Mouse (Mus musculus) megakaryocyte-erythroid progenitor cell, adult 5-6 weeks (primary cell): ENCODE measurements around the gene Romo1. TPM values are rescaled to one million over a fixed set of nuclear protein-coding genes. Genes with fewer than 3 reads are reported as not detected.
A peak's percentile ranks its signal among the peaks of the same experiment; 100 is the strongest.
"Not testable (repeated sequence)": the region's sequence is repeated elsewhere in the genome, so short reads cannot be mapped to it uniquely, and the experiment has no call there.

Source experiments
- ATAC-seq: replicated peaks from 2 replicates; pipeline ENCODE4 v1.8.0; 2016; ENCODE audit warnings: mild to moderate bottlenecking, inconsistent platforms; ENCODE audit not compliant: severe bottlenecking, poor library complexity, low FRiP score, low TSS enrichment
- total RNA-seq, 2 experiments: library from RNA; stranded (forward) in 1 of 2; stranded (reverse) in 1 of 2; fragments of 200-1000, 215-1000 nt in 1 of 2; fragments of >200 nt in 1 of 2; fragmentation: Nextera tagmentation in 1 of 2; gene quantifications; 2 replicates each; pipeline ENCODE4 v1.2.3; 2014 to 2017

Romo1 gene
- total RNA-seq, 2 experiments from 2014 or later, result 12.3 to 326 TPM

DNA sequence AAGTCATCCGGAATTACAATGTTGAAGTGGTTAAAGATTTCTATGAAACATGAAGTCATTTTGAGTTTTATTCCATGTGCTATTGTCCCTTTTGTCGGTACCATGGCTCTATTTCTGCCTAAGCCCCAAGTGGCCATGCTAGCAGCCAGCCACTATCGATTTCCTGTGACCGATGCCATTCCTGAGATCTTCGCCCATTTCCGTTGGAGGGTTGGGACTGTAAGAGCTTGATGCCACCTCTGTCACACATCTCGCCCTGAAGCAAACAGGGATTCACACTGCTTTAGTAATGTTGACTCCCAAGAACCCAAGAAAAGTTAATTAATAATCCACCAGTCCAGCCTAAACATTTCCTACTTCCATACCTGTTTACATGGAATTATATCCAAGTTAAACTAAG lies 33.8 kb downstream of the Romo1 start:
- no peak for ATAC-seq

DNA sequence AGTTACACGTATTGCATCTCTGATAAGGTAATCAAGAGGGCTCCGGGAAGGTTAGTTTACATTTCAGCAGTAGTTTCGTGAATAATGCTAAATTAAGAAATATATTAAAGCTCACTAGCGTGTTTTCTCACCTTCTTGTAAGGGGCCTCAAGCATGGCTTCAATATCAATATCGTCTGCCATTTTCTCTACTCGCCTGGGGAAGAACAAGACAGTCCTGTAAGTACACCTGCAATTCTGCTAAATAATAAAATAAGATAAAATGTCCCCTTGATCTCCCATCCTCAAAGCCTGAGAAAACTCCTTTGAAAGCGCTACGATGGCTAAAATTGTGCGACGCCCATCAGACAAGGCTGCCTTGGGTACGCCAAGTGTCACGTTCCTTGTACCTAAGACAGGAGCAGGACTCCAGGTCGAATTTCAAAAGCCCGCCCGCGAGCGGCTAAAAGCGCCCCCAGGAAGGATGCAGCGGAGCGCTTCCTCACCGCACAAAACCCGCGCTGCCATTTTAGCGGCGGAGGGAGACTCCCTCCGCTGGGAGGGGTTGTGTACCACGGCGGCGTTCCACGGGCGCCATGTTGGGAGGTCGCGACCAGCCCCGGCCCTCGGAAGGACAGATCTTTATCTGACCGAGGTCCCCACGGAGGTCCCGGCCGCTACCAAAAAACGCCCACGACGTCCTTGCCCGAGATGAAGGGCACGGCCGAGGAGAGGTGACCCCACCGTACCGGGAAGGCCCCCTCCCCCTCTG lies 35.4 kb downstream of the Romo1 start:
- ATAC-seq, result peak; percentile 56

DNA sequence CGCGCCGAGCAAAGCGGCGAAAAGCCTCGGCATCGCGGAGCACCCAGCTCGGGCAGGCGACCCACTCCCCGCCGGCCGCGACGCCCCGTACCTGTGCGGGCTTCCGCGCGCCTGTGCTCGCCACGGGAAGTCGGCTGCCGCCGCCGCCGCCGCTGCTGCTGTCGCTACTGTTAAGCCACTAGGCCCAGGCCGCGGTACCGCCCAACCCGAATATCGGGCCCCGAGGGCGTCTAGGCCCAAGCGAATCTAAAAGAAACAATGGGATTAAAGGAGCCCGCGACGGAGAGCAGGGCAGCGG lies 35.9 kb downstream of the Romo1 start:
- no peak for ATAC-seq

DNA sequence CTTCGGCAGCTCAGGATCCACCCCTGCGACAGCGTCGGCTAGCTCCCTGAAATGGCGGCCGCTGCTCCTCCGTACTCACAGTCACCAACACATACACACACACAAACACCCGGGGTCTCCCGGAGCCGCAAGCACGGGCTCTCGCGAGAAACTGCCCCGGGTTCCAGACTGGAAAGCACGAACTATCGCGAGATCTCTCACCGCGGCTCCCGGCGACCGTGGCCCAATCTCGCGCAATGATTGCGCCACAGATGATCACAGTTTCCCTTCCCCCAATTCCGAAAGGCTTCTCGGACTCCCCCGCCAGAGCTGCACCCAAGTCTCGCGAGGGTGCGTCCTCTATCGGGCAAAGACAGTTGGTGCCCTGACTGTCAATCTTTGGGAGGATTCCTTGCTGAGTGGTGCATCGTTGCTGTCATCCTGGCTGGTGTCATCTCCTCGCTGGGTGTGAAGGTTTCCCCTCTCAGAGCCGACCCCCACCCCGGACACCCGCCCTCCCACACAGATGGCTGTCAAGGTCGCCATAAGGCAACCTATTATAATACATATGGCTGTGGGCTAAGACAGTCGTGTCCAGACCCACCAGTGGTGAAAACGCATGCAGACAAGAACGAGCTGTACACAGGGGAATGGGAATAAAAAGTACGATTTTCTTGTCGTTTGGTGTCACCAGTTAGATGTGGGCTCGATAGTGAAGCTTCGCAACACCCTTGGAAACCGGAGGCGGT lies 36.4 kb downstream of the Romo1 start, which contains the start of gene Rbm39:
TSS of gene Rbm39 (minus strand) at position 145 of the 728 bp plus-strand sequence.
- peak; percentile 97 for ATAC-seq

DNA sequence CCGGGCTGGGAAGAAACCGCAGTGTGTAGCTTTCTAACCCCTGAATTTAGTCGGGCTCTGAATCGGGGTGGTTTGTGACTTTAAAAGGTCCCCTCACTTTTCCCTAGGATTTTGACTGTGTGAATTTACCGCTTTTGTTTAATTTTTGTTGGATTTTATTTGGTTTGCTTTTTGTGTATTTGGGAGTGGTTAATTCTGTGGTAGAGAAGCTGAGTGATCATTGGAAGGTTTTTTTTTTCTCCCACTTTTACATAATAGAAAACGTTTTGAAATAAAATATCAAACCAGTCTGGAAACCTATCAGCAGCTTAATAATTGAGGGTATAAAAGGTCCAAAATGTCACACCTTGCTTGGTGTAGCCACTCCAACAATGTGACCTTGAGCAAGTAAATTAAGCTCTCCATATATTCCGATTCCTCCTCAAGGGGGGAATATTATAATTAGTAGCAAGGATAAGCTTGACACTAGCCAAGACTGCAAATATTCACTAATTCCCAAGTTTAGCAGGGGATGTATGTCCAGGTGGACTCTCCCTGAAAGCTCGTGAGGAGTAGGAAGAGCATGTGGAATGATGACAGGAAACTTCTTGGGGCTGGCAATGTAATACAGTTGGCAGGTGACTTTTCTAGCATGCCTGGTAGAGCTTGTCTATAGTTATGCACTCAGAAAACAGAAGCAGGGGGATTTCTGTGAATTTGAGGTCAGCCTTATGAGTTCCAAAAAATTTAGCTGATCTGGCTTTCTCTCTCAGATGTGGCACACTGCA lies 37.2 kb downstream of the Romo1 start:
- ATAC-seq, result no peak

DNA sequence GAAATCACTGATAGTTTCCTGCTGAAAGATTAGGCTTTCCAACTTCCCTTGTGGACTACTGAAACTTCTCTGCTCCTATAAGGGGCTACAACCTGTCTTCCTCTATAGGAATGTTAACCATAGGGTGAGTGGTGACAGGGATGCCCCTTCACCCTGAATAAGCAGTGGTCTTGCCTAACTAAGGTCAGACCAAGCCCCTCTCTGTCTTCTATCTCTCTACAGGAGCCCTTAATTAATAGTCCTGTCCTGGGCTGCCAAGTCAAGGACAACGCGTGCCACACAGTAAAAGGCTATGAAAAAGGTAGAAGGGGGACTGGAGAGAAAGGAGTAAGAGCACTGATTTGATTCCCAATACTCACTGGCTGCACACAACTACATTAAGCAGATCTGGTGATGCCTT lies 37.8 kb downstream of the Romo1 start:
- ATAC-seq, result no peak

DNA sequence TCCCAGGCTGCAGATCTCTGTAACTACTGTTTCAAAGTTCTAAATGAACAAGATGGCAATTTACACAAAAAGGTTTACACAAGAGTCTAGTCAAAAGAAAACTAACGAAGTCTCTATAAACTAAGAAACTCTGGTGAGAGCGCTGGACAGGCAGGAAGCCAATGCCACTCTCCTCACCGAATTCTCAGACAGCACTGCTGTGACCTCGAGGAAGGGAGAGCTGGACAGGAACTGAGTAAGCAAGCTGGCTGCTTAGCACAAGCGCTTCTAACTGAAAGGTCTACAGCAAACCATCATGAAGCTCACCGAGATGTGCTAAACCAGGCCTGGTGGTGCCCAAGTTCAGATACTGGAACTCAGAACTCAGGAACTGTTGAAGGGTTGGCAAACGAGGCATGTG lies 45.4 kb downstream of the Romo1 start:
- not testable (repeated sequence) for ATAC-seq

DNA sequence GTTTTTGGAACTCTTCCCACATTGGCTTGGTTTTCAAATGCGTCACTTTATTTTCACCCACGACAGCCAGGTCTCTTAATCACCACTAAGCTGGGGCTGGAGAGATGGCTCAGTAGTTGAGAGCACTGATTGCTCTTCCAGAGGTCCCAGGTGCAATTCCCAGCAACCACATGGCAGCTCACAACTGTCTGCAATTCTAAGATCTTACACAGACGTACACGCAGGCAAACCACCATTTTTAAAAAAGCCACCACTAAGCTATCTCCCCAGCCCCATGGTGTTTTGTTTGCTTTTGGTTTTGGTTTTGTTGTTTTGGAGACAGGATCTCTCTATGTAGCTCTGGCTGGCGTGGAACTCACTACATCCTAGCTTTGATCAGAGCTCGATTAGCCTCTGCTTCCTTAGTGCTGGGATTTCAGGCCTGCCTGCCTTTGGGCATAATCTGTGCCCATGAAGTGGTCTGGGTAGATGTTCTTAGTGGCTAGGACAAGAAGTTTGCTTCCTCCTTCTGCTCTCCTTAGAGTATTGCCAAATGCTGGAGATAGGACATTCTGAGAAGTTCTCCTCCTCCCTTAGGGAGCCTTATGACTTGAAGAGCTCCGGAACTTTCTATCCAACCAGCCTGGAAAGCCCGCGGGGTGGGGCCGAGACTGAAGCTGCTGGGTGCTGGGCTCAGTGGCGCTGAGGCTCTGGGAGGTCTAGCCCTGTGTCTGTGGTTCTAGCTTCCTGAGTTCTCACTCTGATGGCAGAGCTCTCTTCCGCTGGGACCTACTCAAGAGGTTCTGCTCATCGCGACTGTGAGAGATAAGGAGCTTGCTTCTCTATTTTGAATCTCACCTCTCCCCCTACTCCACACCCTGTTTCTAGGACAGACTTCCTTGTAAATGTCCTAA lies 46.4 kb downstream of the Romo1 start:
- ATAC-seq, result peak; percentile 83

DNA sequence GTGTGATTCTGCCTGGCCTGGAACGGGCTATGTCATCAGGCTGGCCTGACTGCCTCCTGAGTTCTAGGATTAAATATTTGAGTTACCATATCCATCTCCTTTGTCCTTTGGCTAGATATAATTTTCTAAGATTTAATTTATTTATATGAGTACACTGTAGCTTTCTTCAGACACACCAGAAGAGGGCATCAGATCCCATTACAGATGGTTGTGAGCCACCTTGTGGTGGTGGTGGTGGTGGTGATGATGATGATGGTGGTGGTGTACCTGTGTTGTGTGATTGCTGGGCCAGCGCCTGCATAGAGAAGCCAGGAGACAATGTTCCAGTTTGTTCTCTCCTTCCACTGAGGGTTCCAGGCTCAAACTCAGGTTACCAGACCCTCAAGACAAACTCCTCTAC lies 47.7 kb downstream of the Romo1 start:
- ATAC-seq, result no peak

DNA sequence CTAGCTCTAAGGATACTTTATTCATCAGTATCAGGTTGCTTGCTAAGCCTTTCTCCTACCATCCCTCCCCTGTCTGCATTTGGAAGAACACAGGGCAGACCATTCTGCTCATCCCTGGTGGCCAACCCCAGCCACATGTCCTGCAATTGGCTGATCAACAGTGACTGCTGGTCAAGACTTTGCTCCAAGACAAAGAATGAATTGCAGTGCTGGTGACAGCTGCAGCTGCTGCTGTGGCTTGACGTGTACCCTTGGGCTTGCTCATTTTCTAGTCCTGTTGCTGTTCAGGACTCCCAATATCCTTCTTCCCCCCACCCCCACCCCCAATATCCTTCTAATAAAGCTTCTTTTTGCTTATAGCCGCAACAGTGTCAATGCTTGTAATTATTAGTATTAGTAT lies 48.2 kb downstream of the Romo1 start:
- ATAC-seq, result no peak

DNA sequence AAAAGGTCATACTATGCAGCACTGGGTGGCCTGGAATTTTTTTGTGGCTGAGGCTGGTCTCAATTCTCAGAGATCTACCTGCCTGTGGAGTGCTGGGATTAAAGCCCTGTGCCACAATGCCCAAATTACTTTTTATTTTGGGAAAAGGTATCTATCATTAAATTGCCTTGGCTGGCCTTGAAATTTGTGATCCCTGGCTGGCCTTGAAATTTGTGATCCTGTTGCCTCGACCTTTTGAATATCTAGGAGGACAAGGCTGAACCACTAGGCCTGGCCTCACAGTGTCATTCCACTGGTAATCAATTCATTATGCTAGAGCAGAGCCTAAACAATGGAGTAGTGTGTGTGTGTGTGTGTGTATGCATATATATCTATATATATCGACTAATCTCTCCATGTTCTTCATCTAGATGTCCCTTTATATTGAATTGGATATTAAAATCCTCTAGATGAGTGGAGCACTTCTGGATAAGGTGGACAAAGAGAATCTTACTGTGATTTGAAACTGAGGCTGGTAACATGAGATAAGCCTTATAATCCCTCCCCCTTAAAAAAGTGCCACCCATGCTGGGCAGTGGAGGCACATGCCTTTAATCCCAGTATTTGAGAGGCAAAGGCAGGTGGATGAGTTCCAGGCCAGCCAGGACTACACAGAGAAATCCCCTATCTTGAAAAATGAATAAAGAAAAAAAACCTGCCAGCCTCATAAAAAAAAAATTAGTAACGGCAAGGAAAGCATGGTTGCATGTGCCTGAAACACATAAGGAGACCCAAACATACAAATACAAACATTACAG lies 49.4 kb downstream of the Romo1 start:
- ATAC-seq, result no peak

DNA sequence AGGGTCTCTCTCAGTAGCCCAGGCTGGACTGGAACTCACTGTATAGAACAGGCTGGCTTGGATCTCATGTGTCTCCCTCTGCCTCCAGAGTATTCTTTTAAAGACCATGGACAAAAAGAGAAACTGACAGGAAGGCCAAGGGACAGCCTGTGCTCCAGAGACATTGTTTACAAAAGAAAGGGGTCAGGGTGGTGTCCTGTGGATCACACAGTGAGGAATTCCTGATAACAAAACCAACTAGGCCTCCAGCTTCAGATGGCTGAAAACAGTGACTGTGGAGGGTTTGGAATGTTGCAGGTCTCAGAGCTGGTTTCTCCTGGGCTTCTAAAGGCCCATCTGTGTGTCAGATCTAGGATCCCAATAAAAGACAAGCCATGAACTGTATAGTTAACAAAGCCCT lies 50.7 kb downstream of the Romo1 start:
- ATAC-seq, result no peak

Other genes with a start within 250 kb of the Romo1 start
- 33.6 and 42.4 TPM in 2 replicates for gene Uqcc1, start 213.7 kb upstream of the Romo1 start, total RNA-seq (2014; fragmentation: Nextera tagmentation)
- 63.6 and 72.4 TPM in 2 replicates for gene Uqcc1, start 213.7 kb upstream of the Romo1 start, total RNA-seq (2017)
- gene Gm15557, start 203.3 kb upstream of the Romo1 start, total RNA-seq (2014; fragmentation: Nextera tagmentation), result not detected in 2 replicates
- not detected in 2 replicates for gene Gm15557, start 203.3 kb upstream of the Romo1 start, total RNA-seq (2017)
- gene Gdf5, start 198.7 kb upstream of the Romo1 start, total RNA-seq (2014; fragmentation: Nextera tagmentation), result not detected in 2 replicates
- not detected in 2 replicates for gene Gdf5, start 198.7 kb upstream of the Romo1 start, total RNA-seq (2017)
- 22.0 and 26.1 TPM in 2 replicates for gene Cep250, start 187.6 kb upstream of the Romo1 start, total RNA-seq (2014; fragmentation: Nextera tagmentation)
- 23.9 and 27.9 TPM in 2 replicates for gene Cep250, start 187.6 kb upstream of the Romo1 start, total RNA-seq (2017)
- 0.37 and 1.3 TPM in 2 replicates for gene 6430550D23Rik, start 136.1 kb upstream of the Romo1 start, total RNA-seq (2014; fragmentation: Nextera tagmentation)
- gene 6430550D23Rik, start 136.1 kb upstream of the Romo1 start, total RNA-seq (2017), result 7.0 TPM in 1 of 2 replicates, not detected in the other
- 160 TPM in 2 replicates for gene Ergic3, start 136.0 kb upstream of the Romo1 start, total RNA-seq (2014; fragmentation: Nextera tagmentation)
- gene Ergic3, start 136.0 kb upstream of the Romo1 start, total RNA-seq (2017), result 68.0 and 100 TPM in 2 replicates
- not detected in 2 replicates for gene Fer1l4, start 91.1 kb upstream of the Romo1 start, total RNA-seq (2014; fragmentation: Nextera tagmentation)
- gene Fer1l4, start 91.1 kb upstream of the Romo1 start, total RNA-seq (2017), result not detected in 2 replicates
- gene Spag4, start 78.9 kb upstream of the Romo1 start, total RNA-seq (2014; fragmentation: Nextera tagmentation), result 1.6 and 5.0 TPM in 2 replicates
- gene Spag4, start 78.9 kb upstream of the Romo1 start, total RNA-seq (2017), result 1.8 TPM in 1 of 2 replicates, not detected in the other
- 28.7 and 29.6 TPM in 2 replicates for gene Cpne1, start 32.1 kb upstream of the Romo1 start, total RNA-seq (2014; fragmentation: Nextera tagmentation)
- 15.0 and 19.9 TPM in 2 replicates for gene Cpne1, start 32.1 kb upstream of the Romo1 start, total RNA-seq (2017)
- 57.8 and 58.4 TPM in 2 replicates for gene Rbm12, start 32.1 kb upstream of the Romo1 start, total RNA-seq (2014; fragmentation: Nextera tagmentation)
- 48.4 and 48.5 TPM in 2 replicates for gene Rbm12, start 32.1 kb upstream of the Romo1 start, total RNA-seq (2017)
- gene Gm28036, start 16.9 kb upstream of the Romo1 start, total RNA-seq (2014; fragmentation: Nextera tagmentation), result 9.2 and 16.3 TPM in 2 replicates
- 30.6 and 54.8 TPM in 2 replicates for gene Gm28036, start 16.9 kb upstream of the Romo1 start, total RNA-seq (2017)
- 82.6 and 85.5 TPM in 2 replicates for gene Nfs1, start 147 bp downstream of the Romo1 start, total RNA-seq (2014; fragmentation: Nextera tagmentation)
- gene Nfs1, start 147 bp downstream of the Romo1 start, total RNA-seq (2017), result 58.6 and 61.5 TPM in 2 replicates
- 370 and 390 TPM in 2 replicates for gene Rbm39, start 36.2 kb downstream of the Romo1 start, total RNA-seq (2014; fragmentation: Nextera tagmentation)
- gene Rbm39, start 36.2 kb downstream of the Romo1 start, total RNA-seq (2017), result 690 and 765 TPM in 2 replicates
- gene Phf20, start 52.4 kb downstream of the Romo1 start, total RNA-seq (2014; fragmentation: Nextera tagmentation), result 29.2 and 31.5 TPM in 2 replicates
- 56.1 and 84.1 TPM in 2 replicates for gene Phf20, start 52.4 kb downstream of the Romo1 start, total RNA-seq (2017)
- gene Cnbd2, start 168.3 kb downstream of the Romo1 start, total RNA-seq (2014; fragmentation: Nextera tagmentation), result 1.4 and 7.1 TPM in 2 replicates
- 5.2 and 9.3 TPM in 2 replicates for gene Cnbd2, start 168.3 kb downstream of the Romo1 start, total RNA-seq (2017)
- gene Scand1, start 168.7 kb downstream of the Romo1 start, total RNA-seq (2014; fragmentation: Nextera tagmentation), result 4.1 TPM in 2 replicates
- gene Scand1, start 168.7 kb downstream of the Romo1 start, total RNA-seq (2017), result 16.5 and 48.7 TPM in 2 replicates